In genomic region chr6:18664687-18665086, GRCm38 (mm10) we compare ENCODE assay signal across 25 mouse cellular contexts.
"Had no signal": no experiment of that assay in that cellular context is flagged by ENCODE, and none has a peak within 500 bp of the region (broad histone marks: within the 10 kb centered on the region; RNA-seq: fewer than 3 reads in every experiment).

No protein-coding gene starts in this region.

- H3K9me3 ChIP-seq: heart, embryonic 13.5 days; heart, embryonic 15.5 days; hindbrain, embryonic 13.5 days; hindbrain, embryonic 15.5 days; limb, embryonic 10.5 days; limb, embryonic 12.5 days; liver, embryonic 13.5 days; liver, embryonic 15.5 days had no signal

- DNase-seq: gastrocnemius, postnatal 14 days; gastrocnemius, postnatal 36 days; heart, adult 11 months; heart, adult 2 months; heart, postnatal 14 days; heart, postnatal 36 days; kidney, adult 18-20 months; kidney, adult 8-10 months; kidney, postnatal 10 days; kidney, postnatal 25 days; kidney, postnatal 4 days; liver; liver, embryonic 13.5 days had no signal

- H3K27me3 ChIP-seq: heart, embryonic 13.5 days; heart, embryonic 15.5 days; hindbrain, embryonic 13.5 days; hindbrain, embryonic 15.5 days; limb, embryonic 12.5 days; liver, embryonic 13.5 days; liver, embryonic 15.5 days had no signal

- H3K4me1 ChIP-seq: heart, embryonic 13.5 days; heart, embryonic 15.5 days; hindbrain, embryonic 13.5 days; hindbrain, embryonic 15.5 days; limb, embryonic 10.5 days; limb, embryonic 12.5 days; liver, embryonic 13.5 days; liver, embryonic 15.5 days had no signal

- H3K4me3 ChIP-seq: heart, adult 2 months; heart, embryonic 13.5 days; heart, embryonic 15.5 days; hindbrain, embryonic 13.5 days; hindbrain, embryonic 15.5 days; layer of hippocampus, adult 2 months; limb, embryonic 10.5 days; limb, embryonic 12.5 days; liver, embryonic 13.5 days; liver, embryonic 15.5 days had no signal

- H3K9ac ChIP-seq: heart, embryonic 13.5 days; heart, embryonic 15.5 days; hindbrain, embryonic 13.5 days; hindbrain, embryonic 15.5 days; limb, embryonic 12.5 days; liver, embryonic 13.5 days; liver, embryonic 15.5 days had no signal

- H3K27ac ChIP-seq: heart, adult 2 months; heart, embryonic 13.5 days; heart, embryonic 15.5 days; hindbrain, embryonic 13.5 days; hindbrain, embryonic 15.5 days; hindbrain, postnatal 0 days; layer of hippocampus, adult 2 months; limb, embryonic 10.5 days; limb, embryonic 12.5 days; liver, embryonic 13.5 days; liver, embryonic 15.5 days had no signal

- H3K36me3 ChIP-seq: heart, embryonic 13.5 days; heart, embryonic 15.5 days; hindbrain, embryonic 13.5 days; hindbrain, embryonic 15.5 days; limb, embryonic 10.5 days; limb, embryonic 12.5 days; liver, embryonic 13.5 days; liver, embryonic 15.5 days had no signal

- ATAC-seq: hindbrain, postnatal 0 days; intestine, postnatal 0 days had no signal

- H3K4me2 ChIP-seq: heart, embryonic 11.5 days; heart, embryonic 13.5 days; heart, embryonic 15.5 days; hindbrain, embryonic 13.5 days; hindbrain, embryonic 15.5 days; limb, embryonic 12.5 days; liver, embryonic 11.5 days; liver, embryonic 13.5 days; liver, embryonic 15.5 days had no signal
